ENCODE assay signal across 9 mouse cellular contexts in the genomic region with DNA sequence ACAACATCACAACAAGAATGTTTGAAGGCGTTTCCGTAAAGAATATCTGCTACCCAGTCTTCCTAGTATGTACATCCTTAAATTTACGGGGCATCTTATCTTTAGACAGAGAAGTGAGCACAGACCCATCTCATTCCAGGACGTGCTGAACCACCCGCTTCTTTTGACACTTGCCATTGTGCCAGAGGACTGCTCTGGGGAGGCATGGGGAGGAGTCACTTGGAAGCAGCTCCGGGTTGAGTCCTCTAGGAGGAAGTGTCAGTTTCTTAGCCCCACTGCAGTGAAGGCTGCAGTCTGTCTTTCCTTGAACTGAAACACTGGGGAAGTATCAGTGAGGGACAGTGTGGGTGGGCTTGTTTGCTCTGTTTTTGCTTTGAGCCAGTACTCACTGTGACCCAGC. TPM values are rescaled to one million over a fixed set of nuclear protein-coding genes. Genes with fewer than 3 reads are reported as not detected.
DNase-seq lines count a peak whose midpoint lies in the region; ATAC-seq and TF ChIP-seq lines count a peak whose summit lies in the region.
"Had no signal": no experiment of that assay in that cellular context is flagged by ENCODE, and none has a peak within 500 bp of the region (broad histone marks: within the 10 kb centered on the region; RNA-seq: fewer than 3 reads in every experiment).

No protein-coding gene starts in this region.

- TF ChIP-seq POLR2A in thymus, adult 2 months (IDR thresholded peaks at IDR 0.05; ENCODE audit: control insufficient read depth, extremely low read depth, insufficient read depth, low read length, poor library complexity), result no peak

- H3K9ac ChIP-seq in heart, embryonic 11.5 days (ENCODE audit: low read depth, low read length), result peak overlapping the region; percentile 91

- peak overlapping the region; percentile 77 for H3K4me2 ChIP-seq in heart, embryonic 11.5 days

- no peak for DNase-seq in heart, adult 8-10 months (ENCODE audit: low spot score)
- peak; percentile 52 for DNase-seq in G1E (ENCODE audit: low spot score)
- no peak for DNase-seq in hindbrain, embryonic 10.5 days (ENCODE audit: low spot score)
- DNase-seq in midbrain, embryonic 10.5 days (ENCODE audit: low spot score), result no peak
- DNase-seq in right cerebral cortex, postnatal 10 days (ENCODE audit: low spot score in 2 of 2), result no peak
- DNase-seq in thymus, adult 2 months, result no peak
- DNase-seq in layer of hippocampus, adult 11-12 months (ENCODE audit: low spot score), result no peak
- DNase-seq: retina, postnatal 1 day had no signal

- H3K9me3 ChIP-seq in heart, embryonic 11.5 days (replicated peaks; ENCODE audit: control insufficient read depth, low read length), result no peaks in the 10 kb centered on the region
- H3K9me3 ChIP-seq in G1E (replicated peaks), result no peaks in the 10 kb centered on the region
- H3K9me3 ChIP-seq in hindbrain, embryonic 10.5 days, result no peaks in the 10 kb centered on the region
- no peaks in the 10 kb centered on the region for H3K9me3 ChIP-seq in midbrain, embryonic 10.5 days (replicated peaks)

- no peak overlapping the region for H3K27ac ChIP-seq in heart, embryonic 11.5 days (ENCODE audit: low read depth, low read length)
- H3K27ac ChIP-seq in hindbrain, embryonic 10.5 days, result peak overlapping the region; percentile 93
- H3K27ac ChIP-seq in midbrain, embryonic 10.5 days (replicated peaks), result peak overlapping the region; percentile 93
- no peak overlapping the region for H3K27ac ChIP-seq in thymus, adult 2 months (ENCODE audit: control insufficient read depth, insufficient read depth, low read length)

- peak overlapping the region; percentile 85 for H3K4me3 ChIP-seq in heart, embryonic 11.5 days (ENCODE audit: low read depth, low read length)
- peak overlapping the region; percentile 92 for H3K4me3 ChIP-seq in G1E (ENCODE audit: low read depth, low read length)
- peak overlapping the region; percentile 96 for H3K4me3 ChIP-seq in hindbrain, embryonic 10.5 days
- H3K4me3 ChIP-seq in midbrain, embryonic 10.5 days, result peak overlapping the region; percentile 84
- no peak overlapping the region for H3K4me3 ChIP-seq in thymus, adult 2 months (ENCODE audit: control insufficient read depth, insufficient read depth, low read length)

- WGBS in heart, embryonic 11.5 days (ENCODE audit: insufficient replicate concordance), result 26% methylated on average over 6 of the region's 6 CpGs
- WGBS in hindbrain, embryonic 10.5 days, result 46% methylated on average over 6 of the region's 6 CpGs
- 48% methylated on average over 6 of the region's 6 CpGs for WGBS in midbrain, embryonic 10.5 days
- 10% methylated on average over 6 of the region's 6 CpGs for WGBS in thymus, adult 2 months

- peaks cover 13% of the 10 kb centered on the region; the same call in 1 of the 2 replicates for H3K36me3 ChIP-seq in heart, embryonic 11.5 days (ENCODE audit: control insufficient read depth, insufficient read depth, low read length)
- peaks cover 47% of the 10 kb centered on the region for H3K36me3 ChIP-seq in G1E (replicated peaks)
- peaks cover 56% of the 10 kb centered on the region for H3K36me3 ChIP-seq in hindbrain, embryonic 10.5 days
- peaks cover 56% of the 10 kb centered on the region for H3K36me3 ChIP-seq in midbrain, embryonic 10.5 days
- peaks cover 31% of the 10 kb centered on the region for H3K36me3 ChIP-seq in thymus, adult 2 months (ENCODE audit: control insufficient read depth, insufficient read depth, low read length)

- H3K27me3 ChIP-seq in heart, embryonic 11.5 days (ENCODE audit: control insufficient read depth, insufficient read depth, low read length), result no peaks in the 10 kb centered on the region
- H3K27me3 ChIP-seq in G1E (ENCODE audit: insufficient read depth, low read length), result peaks cover 4% of the 10 kb centered on the region; the same call in 1 of the 2 replicates
- no peaks in the 10 kb centered on the region for H3K27me3 ChIP-seq in hindbrain, embryonic 10.5 days (ENCODE audit: insufficient read depth, poor library complexity, severe bottlenecking)
- H3K27me3 ChIP-seq in midbrain, embryonic 10.5 days (ENCODE audit: low read depth, poor library complexity, severe bottlenecking), result no peaks in the 10 kb centered on the region
- no peaks in the 10 kb centered on the region for H3K27me3 ChIP-seq in thymus, adult 2 months (ENCODE audit: control insufficient read depth, insufficient read depth, low read length)

- peaks cover 7% of the 10 kb centered on the region for H3K4me1 ChIP-seq in heart, embryonic 11.5 days (ENCODE audit: control insufficient read depth, insufficient read depth, low read length)
- peaks cover 25% of the 10 kb centered on the region for H3K4me1 ChIP-seq in G1E (ENCODE audit: insufficient read depth, low read depth, low read length)
- H3K4me1 ChIP-seq in hindbrain, embryonic 10.5 days (replicated peaks), result peaks cover 16% of the 10 kb centered on the region
- H3K4me1 ChIP-seq in midbrain, embryonic 10.5 days, result peaks cover 14% of the 10 kb centered on the region
- peaks cover 7% of the 10 kb centered on the region for H3K4me1 ChIP-seq in thymus, adult 2 months (replicated peaks; ENCODE audit: control insufficient read depth, insufficient read depth, low read length)

- ATAC-seq in heart, embryonic 11.5 days (replicated peaks; ENCODE audit: insufficient number of reproducible peaks, low FRiP score, low TSS enrichment), result no peak; the same call in 1 of the 2 replicates
- ATAC-seq in G1E (ENCODE audit: extremely low read depth, insufficient number of reproducible peaks, low FRiP score, poor library complexity, severe bottlenecking), result peak; percentile 75

- TF ChIP-seq CTCF in G1E (IDR thresholded peaks at IDR 0.05; ENCODE audit: low read depth, low read length), result no peak
- no peak for TF ChIP-seq CTCF in thymus, adult 2 months (IDR thresholded peaks at IDR 0.05; ENCODE audit: borderline replicate concordance, control insufficient read depth, extremely low read depth, insufficient read depth, low read length, poor library complexity)

RNA-seq across cellular contexts. Expression of a gene that starts 1.0 kb away (rescaled TPM):
- 19.4 and 20.2 TPM in 2 replicates for polyA plus RNA-seq in heart, embryonic 11.5 days (2014; fragmentation: Nextera tagmentation; extraction: Ambion mirVana)
- 1 to 10 TPM; 2.4 to 3.3 (median 2.8) TPM for total RNA-seq in heart, adult 8-10 months (2022)
- total RNA-seq in G1E (2014; fragmentation: Nextera tagmentation), result 13.0 and 15.0 TPM in 2 replicates
- 4.9 and 5.9 TPM in 2 replicates for total RNA-seq in G1E (2017)
- polyA plus RNA-seq in G1E (2012), result 1.7 and 2.8 TPM in 2 replicates
- polyA plus RNA-seq in hindbrain, embryonic 10.5 days (2016; fragmentation: Nextera tagmentation; extraction: Ambion mirVana), result 37.2 and 39.4 TPM in 2 replicates
- 36.5 and 37.5 TPM in 2 replicates for polyA plus RNA-seq in midbrain, embryonic 10.5 days (2016; fragmentation: Nextera tagmentation; extraction: Ambion mirVana)
- polyA plus RNA-seq in thymus, adult 2 months (2012; rRNA removed), result 9.2 and 9.4 TPM in 2 replicates

RNA-seq across cellular contexts. Expression of a gene that starts 43.8 kb away (rescaled TPM):
- 26.9 and 29.1 TPM in 2 replicates for polyA plus RNA-seq in heart, embryonic 11.5 days (2014; fragmentation: Nextera tagmentation; extraction: Ambion mirVana)
- 1 to 10 TPM; 3.5 to 7.6 (median 5.4) TPM for total RNA-seq in heart, adult 8-10 months (2022)
- total RNA-seq in G1E (2014; fragmentation: Nextera tagmentation) (3.3 and 3.5 TPM in 2 replicates), G1E (2017) (2.7 and 3.2 TPM in 2 replicates)
- 5.0 and 5.1 TPM in 2 replicates for polyA plus RNA-seq in G1E (2012)
- 74.3 and 80.3 TPM in 2 replicates for polyA plus RNA-seq in hindbrain, embryonic 10.5 days (2016; fragmentation: Nextera tagmentation; extraction: Ambion mirVana)
- polyA plus RNA-seq in midbrain, embryonic 10.5 days (2016; fragmentation: Nextera tagmentation; extraction: Ambion mirVana), result 63.7 and 69.9 TPM in 2 replicates
- 7.7 and 8.3 TPM in 2 replicates for polyA plus RNA-seq in thymus, adult 2 months (2012; rRNA removed)

Comparison
In these comparisons a context has a peak if more than half of its experiments do, and no peak if none do; other contexts are left out.
1. H3K27ac ChIP-seq: peak in hindbrain, embryonic 10.5 days (single experiment) and midbrain, embryonic 10.5 days (single experiment); none in heart, embryonic 11.5 days (single experiment) and thymus, adult 2 months (single experiment).